Mouse (Mus musculus) heart, postnatal 4 days (tissue): Measurements from ENCODE around the gene Kif14. TPM values are rescaled to one million over a fixed set of nuclear protein-coding genes. Genes with fewer than 3 reads are reported as not detected.
"Not testable (repeated sequence)": the region's sequence is repeated elsewhere in the genome, so short reads cannot be mapped to it uniquely, and the experiment has no call there.

Experiments
- DNase-seq: peaks from one replicate; pipeline ENCODE4 v3.0.0; 2021
- total RNA-seq, 2 experiments: library from RNA; stranded (reverse); gene quantifications; 2 replicates each; pipeline ENCODE4 v1.2.3; 2021

Gene Kif14
- total RNA-seq, 2 experiments from 2014 or later = 7.3 to 7.8 TPM

GRCm38 (mm10) chr1:136556643-136557042 is 90.5 kb downstream of the Kif14 start:
- DNase-seq = not testable (repeated sequence)

GRCm38 (mm10) chr1:136557436-136557835 is 91.3 kb downstream of the Kif14 start:
- no peak for DNase-seq

DNA sequence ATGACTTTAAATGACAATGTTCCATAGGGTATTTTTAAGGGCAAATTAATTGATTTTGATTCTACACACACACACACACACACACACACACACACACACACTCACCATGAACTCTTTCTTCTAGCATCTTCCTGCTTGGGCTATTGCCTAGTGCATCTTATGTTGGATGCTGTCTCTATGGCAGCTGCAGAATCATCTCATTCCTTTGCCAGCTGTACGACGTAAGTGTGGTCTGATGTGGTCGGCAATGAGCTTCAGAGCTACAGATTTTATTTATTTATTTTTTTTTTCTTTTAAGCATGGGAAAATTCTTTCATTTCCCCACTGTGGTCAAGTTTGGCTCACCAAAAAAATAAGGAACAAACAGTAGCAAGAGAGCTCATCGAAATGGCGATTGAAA is 92.6 kb downstream of the Kif14 start:
- DNase-seq = no peak

- no peak for DNase-seq
Measured at GRCm38 (mm10) chr1:136559284-136559683, 93.1 kb downstream of the Kif14 start.

DNA sequence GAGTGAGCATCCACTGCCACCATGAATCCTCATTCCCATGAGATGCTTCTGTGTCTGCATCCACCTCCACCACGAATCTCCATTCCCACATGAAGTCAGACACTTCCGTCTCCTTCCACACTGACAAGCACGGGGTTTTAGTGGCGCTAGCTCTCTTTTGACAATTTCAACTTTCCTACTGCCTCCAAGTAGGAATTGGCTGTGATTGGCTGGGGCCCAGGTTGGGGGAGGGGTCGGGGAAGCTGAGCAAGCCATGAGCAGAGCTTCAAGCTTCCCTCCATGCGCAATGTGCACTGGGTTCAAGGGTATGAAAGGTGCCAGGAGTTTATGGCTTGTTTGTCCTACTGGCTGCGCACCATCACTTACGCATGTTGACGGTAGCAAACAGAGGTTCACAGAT is 93.6 kb downstream of the Kif14 start:
- peak; percentile 18 for DNase-seq

DNA sequence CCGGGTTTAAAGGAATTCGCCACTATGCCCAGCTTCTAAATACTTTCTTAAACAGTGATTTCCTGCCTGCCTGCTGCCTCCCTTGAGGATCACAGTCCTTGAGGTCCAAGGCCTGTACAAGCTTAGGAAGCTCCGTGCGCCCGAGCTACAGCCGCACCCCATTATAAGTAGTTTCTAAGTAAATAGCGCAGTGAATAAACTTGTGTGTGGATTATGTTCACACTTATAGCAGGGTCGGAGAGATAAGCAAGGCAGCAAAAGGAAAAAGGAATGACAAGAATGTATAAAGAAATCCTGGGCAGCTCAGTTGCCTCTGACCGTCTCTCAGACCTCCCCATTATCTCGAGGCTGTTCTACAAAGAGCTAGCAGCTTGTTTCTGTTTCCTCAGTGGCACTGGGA is 95.7 kb downstream of the Kif14 start:
- DNase-seq = no peak

DNA sequence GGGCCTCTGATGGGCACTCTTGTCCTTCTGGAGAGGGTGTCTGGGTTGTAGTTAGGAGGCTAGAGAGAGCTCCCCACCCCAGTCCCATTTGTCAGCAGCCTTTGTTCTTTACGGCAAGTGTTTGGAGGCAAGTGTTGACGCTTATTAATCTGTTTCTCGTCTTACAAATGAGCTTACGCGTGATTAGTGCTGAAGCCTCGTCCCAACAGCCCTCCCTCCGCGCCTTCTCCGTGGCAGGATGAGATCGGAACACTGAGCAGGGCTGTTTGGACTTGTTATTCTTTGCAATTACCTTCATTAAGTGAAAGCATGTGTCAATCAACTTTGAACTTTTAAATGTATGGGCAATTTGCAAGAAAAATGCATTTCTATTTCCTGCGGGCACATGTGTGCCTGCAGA is 97.0 kb downstream of the Kif14 start:
- no peak for DNase-seq

- DNase-seq = no peak
Measured at GRCm38 (mm10) chr1:136564963-136565362, 98.8 kb downstream of the Kif14 start.

DNA sequence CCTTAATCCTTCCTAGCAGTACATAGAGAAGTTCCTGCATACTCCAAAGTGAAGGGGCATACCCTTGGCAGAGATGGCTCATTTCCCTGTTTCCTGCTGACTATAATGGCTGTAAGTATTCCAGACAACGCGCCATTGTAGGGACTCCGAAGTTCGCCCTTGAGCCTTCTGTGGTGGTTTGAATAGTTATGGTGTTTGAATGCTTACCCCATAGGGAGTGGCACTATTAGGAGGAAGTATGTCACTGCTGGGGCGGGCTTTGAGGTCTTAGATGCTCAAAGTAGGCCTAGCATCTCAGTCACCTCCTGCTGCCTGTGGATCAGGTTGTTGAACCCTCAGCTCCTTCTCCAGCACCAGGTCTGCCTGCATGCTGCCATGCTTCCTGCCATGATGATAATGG is 100.2 kb downstream of the Kif14 start:
- DNase-seq = no peak

DNA sequence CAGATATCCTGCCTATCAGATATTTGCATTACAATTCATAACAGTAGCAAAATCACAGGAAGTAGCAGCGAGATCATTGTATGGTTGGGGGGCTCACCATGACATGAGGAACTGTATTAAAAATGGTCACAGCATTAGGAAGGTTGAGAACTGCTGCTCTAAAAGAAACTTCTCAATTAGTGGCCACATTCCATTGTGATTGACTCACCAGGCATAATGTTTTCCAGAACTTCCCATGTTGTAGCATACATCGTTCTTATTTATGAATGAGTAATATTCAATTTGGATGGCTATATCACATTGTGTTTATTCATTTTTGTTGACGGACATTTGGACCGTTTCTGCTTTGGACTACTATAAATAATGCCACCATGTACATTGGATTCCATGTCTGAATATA is 101.5 kb downstream of the Kif14 start:
- DNase-seq = no peak

DNA sequence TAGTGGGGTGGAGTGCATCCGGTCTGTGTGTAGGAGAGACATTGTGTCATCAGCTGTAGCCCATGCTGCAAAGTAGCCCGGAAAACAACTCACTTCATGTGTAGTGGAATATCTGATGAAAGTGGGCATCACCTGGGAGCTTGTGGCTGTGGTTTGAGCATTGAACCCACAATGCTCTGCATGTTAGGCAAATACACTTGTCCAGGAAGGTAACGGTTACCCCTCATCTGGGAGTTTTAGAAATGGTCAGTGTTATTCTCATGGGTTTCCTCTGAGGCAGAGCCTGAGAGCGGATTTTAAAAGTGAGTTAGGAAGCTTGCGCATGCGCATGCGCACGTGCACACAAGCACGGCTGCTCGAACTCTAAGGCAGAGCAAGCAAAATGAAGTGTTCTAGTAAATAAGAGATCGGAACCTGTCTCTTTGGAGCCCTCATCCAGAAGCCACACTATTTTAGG is 102.6 kb downstream of the Kif14 start:
- no peak for DNase-seq

DNA sequence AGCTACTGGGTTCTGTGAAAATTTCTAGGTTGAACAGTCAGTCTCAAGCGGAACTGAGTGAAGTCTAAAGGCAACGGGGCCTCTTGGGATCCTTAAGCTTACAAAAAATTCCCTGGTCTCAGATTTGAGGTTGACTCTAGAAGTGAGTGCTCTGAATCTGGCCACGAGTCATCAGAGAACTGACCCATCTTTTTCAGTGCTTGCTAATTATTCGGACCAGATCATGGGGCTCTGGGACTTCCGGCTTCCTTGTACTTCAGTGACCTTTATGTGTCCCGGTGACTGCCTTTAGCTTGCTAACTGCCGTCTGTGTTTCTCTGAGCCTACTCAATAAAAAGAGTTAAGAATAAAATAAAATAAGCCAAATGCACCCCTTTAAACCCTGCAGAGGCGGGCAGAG is 103.1 kb downstream of the Kif14 start:
- DNase-seq = no peak

GRCm38 (mm10) chr1:136569626-136570297 is 103.6 kb downstream of the Kif14 start:
- no peak for DNase-seq

DNA sequence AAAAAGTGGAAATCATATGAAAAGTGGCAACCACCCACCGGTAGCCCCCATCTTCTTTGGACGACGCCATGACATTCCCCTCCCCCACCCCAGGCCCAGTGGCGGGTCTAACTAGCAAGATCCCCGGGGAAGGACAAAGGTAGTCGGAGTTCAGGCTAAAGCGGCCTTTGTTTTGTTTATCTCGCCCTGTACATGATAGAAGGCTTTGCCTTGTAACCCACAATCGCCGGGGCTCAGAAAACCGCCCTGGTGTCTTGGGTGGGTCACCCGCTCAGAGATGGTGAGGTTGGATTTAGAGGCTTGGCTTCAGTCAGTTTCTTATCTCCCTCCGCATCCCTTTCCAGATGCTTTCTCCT is 104.1 kb downstream of the Kif14 start:
- no peak for DNase-seq

- DNase-seq = no peak
Measured at GRCm38 (mm10) chr1:136570976-136571375, 104.8 kb downstream of the Kif14 start.

DNA sequence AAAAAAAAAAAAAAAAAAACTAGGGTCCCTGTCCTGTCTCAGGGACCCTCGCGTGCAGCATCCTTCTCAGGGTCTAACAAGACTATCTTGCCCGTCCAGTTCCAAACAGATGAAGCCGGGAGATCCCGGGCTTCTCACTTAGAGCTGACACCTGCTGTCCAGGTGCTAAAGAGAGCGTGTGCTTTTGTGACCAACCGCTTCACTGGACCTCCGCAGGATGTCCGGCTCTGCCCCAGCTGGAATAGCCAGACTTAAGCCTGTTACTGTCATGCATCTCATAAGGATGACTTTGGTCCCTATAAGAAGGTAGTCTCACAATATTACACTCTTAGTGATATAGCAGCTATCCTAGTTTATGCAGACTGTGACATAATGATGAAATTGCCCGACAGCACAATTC is 105.4 kb downstream of the Kif14 start:
- no peak for DNase-seq

DNA sequence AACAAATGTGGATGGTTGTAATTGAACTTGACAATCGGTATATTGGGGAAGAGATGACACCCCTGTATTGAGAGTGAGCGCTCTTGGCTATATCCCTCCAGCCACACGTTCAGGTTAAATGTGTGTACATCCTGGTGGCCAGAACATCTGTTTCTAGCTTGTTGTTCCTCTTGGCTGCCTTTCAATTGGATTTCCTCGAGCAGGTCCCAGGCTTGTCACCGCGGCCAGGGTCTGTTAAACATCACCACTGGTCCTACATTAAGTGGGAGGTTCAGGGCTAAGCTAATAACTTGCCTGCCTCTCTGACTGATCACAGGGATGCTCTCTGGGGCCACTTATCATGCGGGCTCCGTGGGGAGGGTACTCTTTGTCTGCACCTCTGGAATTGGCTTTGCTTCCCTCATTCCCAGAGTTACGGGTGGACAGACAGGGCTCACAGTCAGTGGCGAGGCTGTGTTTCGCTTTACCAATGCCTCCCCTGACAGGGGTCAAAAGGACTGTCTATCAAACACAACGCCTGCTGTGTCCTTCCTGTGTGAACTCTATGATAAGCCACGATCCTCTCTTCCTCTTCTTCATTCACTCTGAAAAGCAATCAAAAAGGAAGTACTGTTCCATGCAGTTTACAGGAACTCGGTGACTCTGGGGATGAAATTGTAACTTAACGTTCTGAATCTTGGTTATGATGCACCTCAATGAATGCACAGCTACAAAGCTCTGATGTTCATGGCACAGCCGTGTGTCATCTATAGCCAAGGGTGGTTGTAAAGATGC is 111.9 kb downstream of the Kif14 start:
- DNase-seq = no peak

- DNase-seq = no peak
Measured at GRCm38 (mm10) chr1:136579360-136579759, 113.2 kb downstream of the Kif14 start.

DNA sequence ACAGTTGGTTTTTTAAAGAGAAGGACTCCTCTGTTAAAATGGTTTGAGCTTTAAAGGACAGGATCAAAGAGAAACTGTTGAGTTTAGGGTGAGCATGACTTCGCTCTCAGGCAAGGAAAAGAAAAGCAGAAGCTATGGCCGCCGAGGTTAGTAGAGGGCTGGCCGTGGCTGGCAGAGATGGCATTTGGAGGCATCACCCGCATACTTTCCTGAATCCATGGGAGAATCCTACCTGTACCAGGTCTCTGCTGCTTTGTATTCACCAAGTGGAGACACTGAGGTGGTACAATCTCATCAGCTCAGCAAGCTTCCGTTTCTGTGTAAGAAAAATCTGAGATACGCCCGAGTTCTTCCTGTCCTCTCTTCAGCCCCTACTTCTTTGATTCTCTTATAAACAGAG is 114.1 kb downstream of the Kif14 start:
- no peak for DNase-seq

Other genes starting within 250 kb of the Kif14 start
- gene Inava, start 232.1 kb upstream of the Kif14 start, total RNA-seq = not detected
- gene Gpr25, start 205.5 kb upstream of the Kif14 start, total RNA-seq = not detected
- gene Camsap2, start 120.2 kb upstream of the Kif14 start, total RNA-seq = 10 to 100 TPM; 33.4 to 34.0 TPM
- 10 to 100 TPM; 11.9 TPM for gene Ddx59, start 51.1 kb upstream of the Kif14 start, total RNA-seq
- 10 to 100 TPM; 14.2 TPM for gene Zfp281, start 158.6 kb downstream of the Kif14 start, total RNA-seq